Mouse (Mus musculus) lung, postnatal 10 days (tissue): Measurements from ENCODE around the gene Slc7a6.

ENCODE experiments used
- DNase-seq: peaks from one replicate; pipeline ENCODE4 v3.0.0; 2021

The Slc7a6 gene

GRCm38 (mm10) chr8:106168356-106169016, at the start of gene Slc7a6:
Gene Slc7a6 (plus strand): TSS chr8:106168857.
- DNase-seq = peak; percentile 87

GRCm38 (mm10) chr8:106123443-106123842, 45.2 kb upstream of the Slc7a6 start:
- no peak for DNase-seq

GRCm38 (mm10) chr8:106126055-106126454, 42.6 kb upstream of the Slc7a6 start:
- DNase-seq = no peak

GRCm38 (mm10) chr8:106127054-106127453, 41.6 kb upstream of the Slc7a6 start:
- no peak for DNase-seq

- no peak for DNase-seq
Measured at GRCm38 (mm10) chr8:106127882-106128410, 40.7 kb upstream of the Slc7a6 start.

GRCm38 (mm10) chr8:106129232-106129930, 39.3 kb upstream of the Slc7a6 start:
- DNase-seq = no peak

- DNase-seq = no peak
Measured at GRCm38 (mm10) chr8:106129997-106130396, 38.7 kb upstream of the Slc7a6 start.

GRCm38 (mm10) chr8:106130505-106130904, 38.2 kb upstream of the Slc7a6 start:
- no peak for DNase-seq

- no peak for DNase-seq
Measured at GRCm38 (mm10) chr8:106131021-106131420, 37.6 kb upstream of the Slc7a6 start.

- no peak for DNase-seq
Measured at GRCm38 (mm10) chr8:106131488-106132222, 37.0 kb upstream of the Slc7a6 start.

- no peak for DNase-seq
Measured at GRCm38 (mm10) chr8:106132356-106132755, 36.3 kb upstream of the Slc7a6 start.

GRCm38 (mm10) chr8:106133526-106133925, 35.1 kb upstream of the Slc7a6 start:
- no peak for DNase-seq

GRCm38 (mm10) chr8:106133946-106134345, 34.7 kb upstream of the Slc7a6 start:
- no peak for DNase-seq

GRCm38 (mm10) chr8:106134751-106135571, 33.7 kb upstream of the Slc7a6 start:
- DNase-seq = peak; percentile 92

- DNase-seq = peak; percentile 53
Measured at GRCm38 (mm10) chr8:106135672-106136071, 33.0 kb upstream of the Slc7a6 start.

GRCm38 (mm10) chr8:106136156-106137130, 32.2 kb upstream of the Slc7a6 start, which contains the start of gene Esrp2:
Gene Esrp2 (minus strand): TSS chr8:106136974.
- peak; percentile 88 for DNase-seq

GRCm38 (mm10) chr8:106137218-106137905, 31.3 kb upstream of the Slc7a6 start:
- DNase-seq = peak; percentile 44

- peak; percentile 87 for DNase-seq
Measured at GRCm38 (mm10) chr8:106137906-106138477, 30.7 kb upstream of the Slc7a6 start.

GRCm38 (mm10) chr8:106138616-106139015, 30.0 kb upstream of the Slc7a6 start:
- no peak for DNase-seq

GRCm38 (mm10) chr8:106140191-106140590, 28.5 kb upstream of the Slc7a6 start:
- no peak for DNase-seq
